Mouse (Mus musculus): ENCODE data around the gene Nrg3. TPM values are rescaled to one million over a fixed set of nuclear protein-coding genes. Genes with fewer than 3 reads are reported as not detected.

The Nrg3 gene
- polyA plus RNA-seq, 1 experiment from 2014 or later = 17.0 TPM

DNA sequence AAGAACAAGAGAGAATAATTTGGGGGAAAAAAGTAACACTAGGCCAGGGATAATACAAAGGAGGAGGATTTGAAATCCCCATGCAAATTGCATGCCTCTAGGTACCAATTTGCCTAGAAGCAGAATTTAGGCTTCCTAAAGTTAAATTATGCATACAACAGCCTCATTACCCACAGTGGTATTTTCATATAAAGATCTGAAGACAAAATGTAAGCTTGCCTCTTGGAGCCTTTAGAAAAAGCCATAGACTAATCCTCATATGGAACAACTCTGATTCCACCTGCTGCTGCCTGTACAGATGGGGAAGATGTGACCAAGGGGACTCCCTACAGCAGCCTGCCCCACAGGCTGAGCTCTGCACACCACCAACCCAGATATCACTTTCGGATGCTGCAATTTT lies 428.6 kb downstream of the Nrg3 start:
- Histone ChIP-seq H3K27ac (replicated peaks) (no peak overlapping the region), H3K4me2 (no peak overlapping the region), H3K27me3 (replicated peaks) (no peaks in the 10 kb centered on the region), H3K9ac (replicated peaks) (no peak overlapping the region), H3K9me3 (replicated peaks) (no peaks in the 10 kb centered on the region), H3K36me3 (no peaks in the 10 kb centered on the region), H3K4me3 (replicated peaks) (no peak overlapping the region), H3K4me1 (0 out of 2 replicates have a peak, but pooled peaks cover 8% of the 10 kb centered on the region)
- WGBS = 85% methylated on average over 1 of the region's 1 CpGs
- ATAC-seq (ENCODE audit: low FRiP score) = no peak

DNA sequence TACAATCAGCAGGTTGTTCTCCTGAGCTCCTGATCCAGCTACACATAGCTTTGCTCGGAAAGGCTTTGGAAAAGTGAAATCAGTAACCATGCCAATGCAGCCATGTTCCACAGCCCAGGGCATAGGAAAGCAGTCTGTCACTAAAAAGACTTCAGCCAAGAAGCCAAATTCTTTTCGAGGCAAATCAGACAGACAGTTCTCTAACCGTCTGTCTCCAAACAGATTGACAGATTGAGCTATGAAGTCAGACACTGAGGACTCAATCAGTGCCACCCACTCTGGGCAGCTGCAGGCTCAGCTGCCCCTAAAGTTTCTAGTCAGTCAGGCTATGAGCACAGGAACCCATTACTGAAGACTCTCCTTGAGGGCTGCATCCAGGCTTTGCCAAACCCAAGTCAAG lies 429.1 kb downstream of the Nrg3 start:
- H3K9me3 ChIP-seq (replicated peaks) = no peaks in the 10 kb centered on the region
- H3K27ac ChIP-seq (replicated peaks) = no peak overlapping the region
- H3K27me3 ChIP-seq (replicated peaks) = no peaks in the 10 kb centered on the region
- no peak overlapping the region for H3K4me3 ChIP-seq (replicated peaks)
- H3K4me2 ChIP-seq = no peak overlapping the region
- H3K9ac ChIP-seq (replicated peaks) = no peak overlapping the region
- WGBS = 88% methylated on average over 3 of the region's 3 CpGs
- 0 out of 2 replicates have a peak, but pooled peaks cover 8% of the 10 kb centered on the region for H3K4me1 ChIP-seq
- no peak for ATAC-seq (ENCODE audit: low FRiP score)
- H3K36me3 ChIP-seq = no peaks in the 10 kb centered on the region

DNA sequence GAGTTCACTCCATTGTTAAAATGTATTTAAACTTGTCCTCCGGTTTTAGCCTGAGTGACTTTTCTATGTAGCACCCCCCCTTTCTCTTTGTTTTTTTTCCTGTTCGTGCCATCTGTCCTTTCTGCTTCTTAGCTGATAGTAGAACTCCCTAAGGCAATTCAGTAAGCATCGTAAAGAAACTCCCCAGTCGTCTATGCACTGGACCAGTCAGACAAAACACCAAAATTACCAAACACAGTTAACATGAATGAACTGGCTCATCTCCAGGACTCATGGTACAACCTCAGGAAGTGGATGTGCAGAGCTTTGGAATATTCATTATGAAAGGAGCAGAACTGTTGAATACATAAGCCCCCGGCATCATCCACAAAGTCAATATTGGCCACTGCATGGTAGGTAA lies 429.5 kb downstream of the Nrg3 start:
- no peaks in the 10 kb centered on the region for H3K9me3 ChIP-seq (replicated peaks)
- ATAC-seq (ENCODE audit: low FRiP score) = no peak
- no peak overlapping the region for H3K27ac ChIP-seq (replicated peaks)
- no peaks in the 10 kb centered on the region for H3K27me3 ChIP-seq (replicated peaks)
- no peak overlapping the region for H3K4me3 ChIP-seq (replicated peaks)
- H3K36me3 ChIP-seq = no peaks in the 10 kb centered on the region
- H3K9ac ChIP-seq (replicated peaks) = no peak overlapping the region
- WGBS = 47% methylated on average over 5 of the region's 5 CpGs
- H3K4me2 ChIP-seq = no peak overlapping the region
- H3K4me1 ChIP-seq = 0 out of 2 replicates have a peak, but pooled peaks cover 8% of the 10 kb centered on the region

DNA sequence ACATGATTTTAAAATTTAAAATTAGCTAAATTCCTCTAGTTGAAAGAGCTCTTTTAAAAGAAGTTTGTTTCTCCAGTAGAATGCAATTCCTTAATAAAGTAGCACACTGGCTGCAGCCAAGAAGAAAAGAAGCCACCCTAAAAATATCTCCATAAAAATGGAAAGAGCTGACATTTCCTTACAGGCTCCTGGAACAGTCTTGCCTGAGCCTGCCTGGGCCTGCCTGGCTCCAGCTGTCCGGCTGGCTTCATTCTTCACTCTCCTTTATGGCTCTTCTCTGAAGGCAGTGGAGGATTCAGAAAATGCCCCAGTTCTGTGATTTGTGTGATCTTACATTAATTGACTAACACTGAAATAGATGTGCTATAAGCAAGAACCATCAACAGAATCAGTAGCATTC lies 433.8 kb downstream of the Nrg3 start:
- no peak for ATAC-seq (ENCODE audit: low FRiP score)
- Histone ChIP-seq H3K27ac (replicated peaks) (no peak overlapping the region), H3K9me3 (replicated peaks) (no peaks in the 10 kb centered on the region), H3K36me3 (no peaks in the 10 kb centered on the region), H3K27me3 (replicated peaks) (no peaks in the 10 kb centered on the region), H3K4me2 (no peak overlapping the region), H3K4me3 (replicated peaks) (no peak overlapping the region), H3K9ac (replicated peaks) (no peak overlapping the region), H3K4me1 (0 out of 2 replicates have a peak, but pooled peaks cover 8% of the 10 kb centered on the region)
- 64% methylated on average over 1 of the region's 1 CpGs for whole genome bisulfite sequencing

DNA sequence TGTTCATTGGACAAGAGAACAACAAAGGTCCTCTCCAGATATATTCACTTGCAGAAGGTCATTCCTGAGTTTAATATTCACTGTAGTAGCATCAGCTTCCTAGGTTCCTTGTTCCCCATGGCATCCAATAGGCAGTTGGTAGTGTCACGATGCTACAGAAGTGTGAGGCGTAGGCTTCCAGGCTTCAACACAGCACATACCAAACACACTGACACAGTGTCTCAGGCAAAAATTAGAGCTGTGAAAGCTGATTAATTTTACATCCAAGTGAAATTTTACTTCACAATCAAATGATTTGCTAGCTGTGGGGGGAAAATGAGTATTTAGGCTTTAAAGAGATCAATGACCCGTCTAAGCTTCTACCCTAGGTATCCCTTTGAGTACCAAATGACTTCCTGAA lies 438.4 kb downstream of the Nrg3 start:
- 91% methylated on average over 3 of the region's 3 CpGs for WGBS
- no peak overlapping the region for H3K27ac ChIP-seq (replicated peaks)

GRCm38 (mm10) chr14:39023065-39023464 lies 449.8 kb downstream of the Nrg3 start:
- Histone ChIP-seq H3K9me3 (replicated peaks) (no peaks in the 10 kb centered on the region), H3K4me2 (no peak overlapping the region), H3K36me3 (no peaks in the 10 kb centered on the region), H3K9ac (replicated peaks) (no peak overlapping the region), H3K4me1 (no peaks in the 10 kb centered on the region), H3K4me3 (replicated peaks) (no peak overlapping the region), H3K27ac (replicated peaks) (no peak overlapping the region), H3K27me3 (replicated peaks) (no peaks in the 10 kb centered on the region)
- 93% methylated on average over 2 of the region's 2 CpGs for WGBS
- ATAC-seq (ENCODE audit: low FRiP score) = no peak

More for the DNA sequence above, 438.4 kb downstream of the Nrg3 start:
- H3K36me3 ChIP-seq = no peaks in the 10 kb centered on the region
- no peaks in the 10 kb centered on the region for H3K9me3 ChIP-seq (replicated peaks)
- H3K27me3 ChIP-seq (replicated peaks) = no peaks in the 10 kb centered on the region
- H3K4me3 ChIP-seq (replicated peaks) = no peak overlapping the region
- no peak for ATAC-seq (ENCODE audit: low FRiP score)
- no peak overlapping the region for H3K9ac ChIP-seq (replicated peaks)
- no peaks in the 10 kb centered on the region for H3K4me1 ChIP-seq
- no peak overlapping the region for H3K4me2 ChIP-seq

GRCm38 (mm10) chr14:39014126-39014525 lies 458.8 kb downstream of the Nrg3 start:
- Histone ChIP-seq H3K9ac (replicated peaks) (no peak overlapping the region), H3K4me1 (no peaks in the 10 kb centered on the region), H3K4me3 (replicated peaks) (no peak overlapping the region), H3K27ac (replicated peaks) (no peak overlapping the region), H3K27me3 (replicated peaks) (no peaks in the 10 kb centered on the region), H3K4me2 (no peak overlapping the region), H3K36me3 (no peaks in the 10 kb centered on the region), H3K9me3 (replicated peaks) (no peaks in the 10 kb centered on the region)
- no peak for ATAC-seq (ENCODE audit: low FRiP score)

- no peak overlapping the region for H3K9ac ChIP-seq (replicated peaks)
- H3K9me3 ChIP-seq (replicated peaks) = no peaks in the 10 kb centered on the region
- WGBS = 57% methylated on average over 3 of the region's 3 CpGs
- no peak overlapping the region for H3K4me2 ChIP-seq
- H3K4me1 ChIP-seq = peaks cover 4% of the 10 kb centered on the region; the same call in 1 of the 2 replicates
- H3K27me3 ChIP-seq (replicated peaks) = no peaks in the 10 kb centered on the region
- no peaks in the 10 kb centered on the region for H3K36me3 ChIP-seq
- ATAC-seq (ENCODE audit: low FRiP score) = no peak
- no peak overlapping the region for H3K27ac ChIP-seq (replicated peaks)
- no peak overlapping the region for H3K4me3 ChIP-seq (replicated peaks)
Measured at GRCm38 (mm10) chr14:38997843-38998242, 475.0 kb downstream of the Nrg3 start.

DNA sequence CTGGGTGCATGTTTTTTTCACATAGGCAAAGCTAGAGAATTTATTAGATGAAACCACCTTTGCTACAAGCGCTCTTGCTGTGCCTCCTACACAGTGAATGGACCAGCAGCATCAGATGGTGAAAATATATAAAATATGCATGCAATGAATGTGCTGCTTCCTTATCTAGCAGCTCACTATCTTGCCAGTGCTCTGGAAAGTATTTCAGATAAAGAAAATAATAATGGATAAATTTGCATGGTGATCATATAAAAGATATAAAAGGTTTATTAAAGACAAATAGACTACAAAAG lies 480.4 kb downstream of the Nrg3 start:
- 80% methylated on average over 1 of the region's 1 CpGs for WGBS
- Histone ChIP-seq H3K9me3 (replicated peaks) (no peaks in the 10 kb centered on the region), H3K9ac (replicated peaks) (no peak overlapping the region), H3K4me2 (no peak overlapping the region), H3K4me1 (0 out of 2 replicates have a peak, but pooled peaks cover 5% of the 10 kb centered on the region), H3K27me3 (replicated peaks) (no peaks in the 10 kb centered on the region), H3K36me3 (no peaks in the 10 kb centered on the region), H3K4me3 (replicated peaks) (no peak overlapping the region), H3K27ac (replicated peaks) (no peak overlapping the region)
- ATAC-seq (ENCODE audit: low FRiP score) = no peak

DNA sequence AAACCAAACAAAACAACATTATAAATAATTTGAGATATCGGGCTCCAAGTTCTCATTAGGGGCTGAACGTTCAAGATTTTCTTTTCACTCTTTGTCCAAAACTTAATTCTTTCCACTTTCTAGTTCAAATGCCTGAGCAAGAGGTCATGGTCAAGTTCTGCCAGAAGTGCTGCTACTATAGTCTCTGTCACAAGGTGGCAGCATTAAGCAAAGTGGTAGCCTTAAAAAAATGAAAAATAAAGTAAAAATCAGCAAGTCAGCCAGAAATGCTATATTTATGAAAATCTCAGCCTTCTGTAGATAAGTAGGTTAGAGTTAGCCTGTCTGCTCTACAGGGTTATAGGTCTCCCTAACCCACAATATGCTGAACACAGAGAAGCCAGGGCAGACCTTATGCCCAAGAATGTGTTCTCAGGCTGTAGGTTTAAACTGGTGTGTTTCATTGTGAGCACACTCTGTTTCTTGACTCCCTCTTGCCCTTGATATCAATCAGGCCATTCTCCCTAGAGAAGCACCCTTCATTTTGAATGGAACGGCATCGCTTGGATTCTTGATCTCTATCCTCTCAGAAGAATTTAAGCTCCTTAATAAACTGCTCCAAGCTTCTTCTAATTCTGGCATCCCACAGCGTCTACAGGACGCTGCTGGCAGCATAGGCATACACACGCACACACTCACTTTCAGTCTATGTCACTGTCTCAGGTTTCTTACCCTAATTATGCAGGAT lies 480.9 kb downstream of the Nrg3 start:
- whole genome bisulfite sequencing = 72% methylated on average over 7 of the region's 7 CpGs
- Histone ChIP-seq H3K4me1 (0 out of 2 replicates have a peak, but pooled peaks cover 5% of the 10 kb centered on the region), H3K4me2 (no peak overlapping the region), H3K27me3 (replicated peaks) (no peaks in the 10 kb centered on the region), H3K36me3 (no peaks in the 10 kb centered on the region), H3K9me3 (replicated peaks) (no peaks in the 10 kb centered on the region), H3K9ac (replicated peaks) (no peak overlapping the region), H3K27ac (replicated peaks) (no peak overlapping the region), H3K4me3 (replicated peaks) (no peak overlapping the region)
- ATAC-seq (ENCODE audit: low FRiP score) = no peak

GRCm38 (mm10) chr14:38959367-38959766 lies 513.5 kb downstream of the Nrg3 start:
- Histone ChIP-seq H3K27ac (replicated peaks) (no peak overlapping the region), H3K9me3 (replicated peaks) (no peaks in the 10 kb centered on the region), H3K4me2 (no peak overlapping the region), H3K4me1 (0 out of 2 replicates have a peak, but pooled peaks cover 2% of the 10 kb centered on the region), H3K4me3 (replicated peaks) (no peak overlapping the region), H3K36me3 (no peaks in the 10 kb centered on the region), H3K27me3 (replicated peaks) (no peaks in the 10 kb centered on the region), H3K9ac (replicated peaks) (no peak overlapping the region)
- WGBS = 49% methylated on average over 7 of the region's 7 CpGs
- ATAC-seq (ENCODE audit: low FRiP score) = no peak

GRCm38 (mm10) chr14:38937481-38937880 lies 535.4 kb downstream of the Nrg3 start:
- no peak overlapping the region for H3K4me3 ChIP-seq (replicated peaks)
- ATAC-seq (ENCODE audit: low FRiP score) = no peak
- WGBS = 64% methylated on average over 1 of the region's 1 CpGs

More at GRCm38 (mm10) chr14:38937481-38937880, 535.4 kb downstream of the Nrg3 start:
- H3K4me1 ChIP-seq = no peaks in the 10 kb centered on the region
- no peaks in the 10 kb centered on the region for H3K27me3 ChIP-seq (replicated peaks)
- no peaks in the 10 kb centered on the region for H3K9me3 ChIP-seq (replicated peaks)
- H3K4me2 ChIP-seq = no peak overlapping the region
- H3K27ac ChIP-seq (replicated peaks) = no peak overlapping the region
- H3K36me3 ChIP-seq = no peaks in the 10 kb centered on the region
- H3K9ac ChIP-seq (replicated peaks) = no peak overlapping the region

All from neural tube, embryonic 15.5 days (tissue).